Mouse (Mus musculus) testis, adult 2 months (tissue): Measurements from ENCODE around the gene Cyp2u1.

Experiments used
- CTCF ChIP-seq: fragments of 200-500 bp; IDR thresholded peaks from 2 replicates; pipeline ENCODE4 v1.5.1; 2012; ENCODE audit warnings: low read depth, mild to moderate bottlenecking, inconsistent platforms, low read length, moderate library complexity; ENCODE audit not compliant: control insufficient read depth, insufficient read depth, insufficient replicate concordance
- POLR2A ChIP-seq: fragments of 200-500 bp; IDR thresholded peaks from 2 replicates; pipeline ENCODE4 v1.6.1; 2012; ENCODE audit warnings: low read depth, mild to moderate bottlenecking, inconsistent platforms, low read length, moderate library complexity; ENCODE audit not compliant: control insufficient read depth

GRCm38 (mm10) chr3:131294503-131294902, 8.5 kb downstream of the Cyp2u1 start:
- TF ChIP-seq CTCF, result no peak
- TF ChIP-seq POLR2A, result no peak
